Mouse (Mus musculus): ENCODE data around the gene Nkain1.

- no peak for TF ChIP-seq POLR2A (IDR thresholded peaks at IDR 0.05; ENCODE audit: borderline replicate concordance, extremely low read depth, low read depth, low read length)
- TF ChIP-seq CTCF (IDR thresholded peaks at IDR 0.05; ENCODE audit: insufficient read depth, low read length), result no peak
These were observed 52.5 kb downstream of the Nkain1 start for GRCm38 (mm10) chr4:130521466-130521865.

Data from lung, adult 2 months (tissue).